Mouse (Mus musculus): Measurements from ENCODE around the gene Fkbp6. TPM values are rescaled to one million over a fixed set of nuclear protein-coding genes. Genes with fewer than 3 reads are reported as not detected.

The Fkbp6 gene
- polyA plus RNA-seq, 1 experiment = not detected

DNA sequence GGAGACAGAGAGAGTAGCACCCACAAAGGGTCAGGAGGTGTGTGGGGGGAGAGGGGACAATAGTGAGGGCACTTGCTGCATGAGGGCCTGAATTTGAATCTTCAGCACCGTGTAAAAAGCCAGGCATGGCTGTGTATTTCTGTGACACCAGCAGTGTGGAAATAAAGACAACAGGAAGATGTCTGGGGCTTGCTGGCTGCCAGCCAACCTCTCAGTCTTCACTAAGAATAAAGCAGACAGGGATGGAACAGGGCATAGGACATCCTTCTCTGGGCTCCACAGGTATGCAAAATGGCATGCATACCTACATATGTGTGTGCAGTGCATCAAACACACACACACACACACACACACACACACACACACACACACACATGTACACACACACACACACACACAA is 6.2 kb upstream of the Fkbp6 start:
- TF ChIP-seq FLI1 (IDR thresholded peaks at IDR 0.05; ENCODE audit: low read length) (no peak), GATA1 (IDR thresholded peaks at IDR 0.05; ENCODE audit: borderline replicate concordance, low read length) (no peak)
- Histone ChIP-seq H3K36me3 (replicated peaks; ENCODE audit: low read length) (no peaks in the 10 kb centered on the region), H3K9me3 (peaks cover 4% of the 10 kb centered on the region; the same call in 1 of the 2 replicates), H3K4me1 (no peaks in the 10 kb centered on the region), H3K27me3 (replicated peaks) (peaks cover 39% of the 10 kb centered on the region), H3K4me3 (replicated peaks) (no peak overlapping the region)

DNA sequence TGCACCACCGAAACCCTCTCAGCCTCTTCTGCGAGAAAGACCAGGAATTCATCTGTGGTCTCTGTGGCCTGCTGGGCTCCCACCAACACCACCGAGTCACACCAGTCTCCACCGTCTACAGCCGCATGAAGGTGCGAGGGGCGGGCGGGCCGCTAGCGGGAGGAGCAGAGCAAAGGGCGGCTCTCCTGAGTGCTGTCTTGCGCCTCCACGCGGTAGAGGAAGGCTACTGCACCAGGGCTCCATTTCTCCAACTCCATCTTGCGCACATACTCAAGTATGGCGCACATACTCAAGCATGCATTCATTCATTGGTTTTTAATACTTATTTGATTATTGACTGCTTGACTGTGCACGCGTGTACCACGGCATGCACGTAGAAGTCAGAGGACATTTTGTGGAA is 3.7 kb upstream of the Fkbp6 start:
- no peak for TF ChIP-seq GATA1 (IDR thresholded peaks at IDR 0.05; ENCODE audit: borderline replicate concordance, low read length)
- TF ChIP-seq FLI1 (IDR thresholded peaks at IDR 0.05; ENCODE audit: low read length) = no peak
- H3K4me3 ChIP-seq (replicated peaks) = no peak overlapping the region

DNA sequence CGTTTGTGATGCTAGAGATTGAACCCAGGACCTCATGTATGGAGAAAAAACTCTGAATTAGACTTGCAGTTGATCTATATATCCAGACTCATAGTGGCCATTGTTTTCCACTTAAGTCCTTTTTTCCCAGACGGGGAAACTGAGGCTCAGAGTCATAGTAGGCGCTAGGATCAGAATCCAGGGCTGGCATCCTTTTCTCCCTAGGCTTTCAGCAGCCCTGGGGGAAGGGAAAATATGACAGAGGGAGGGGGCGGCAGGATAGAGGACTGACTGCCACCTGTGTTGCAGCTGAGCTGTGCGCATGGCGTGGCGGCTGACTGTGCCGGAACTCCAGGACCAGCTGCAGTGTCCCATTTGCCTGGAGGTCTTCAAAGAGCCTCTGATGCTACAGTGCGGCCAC is 3.2 kb upstream of the Fkbp6 start, which contains the start of gene Trim50:
TSS of gene Trim50 (plus strand) at position 301 of the 400 bp plus-strand sequence.
- Histone ChIP-seq H3K4me3 (replicated peaks) (no peak within 1 kb of the TSS), H3K36me3 (replicated peaks; ENCODE audit: low read length) (no peaks in the 10 kb centered on the region), H3K9me3 (peaks cover 4% of the 10 kb centered on the region; the same call in 1 of the 2 replicates), H3K4me1 (no peaks in the 10 kb centered on the region), H3K27me3 (replicated peaks) (peaks cover 41% of the 10 kb centered on the region)
- no peak for TF ChIP-seq GATA1 (IDR thresholded peaks at IDR 0.05; ENCODE audit: borderline replicate concordance, low read length)
- TF ChIP-seq FLI1 (IDR thresholded peaks at IDR 0.05; ENCODE audit: low read length) = no peak

More for the DNA sequence above, 3.7 kb upstream of the Fkbp6 start:
- H3K9me3 ChIP-seq = peaks cover 4% of the 10 kb centered on the region; the same call in 1 of the 2 replicates
- no peaks in the 10 kb centered on the region for H3K36me3 ChIP-seq (replicated peaks; ENCODE audit: low read length)
- no peaks in the 10 kb centered on the region for H3K4me1 ChIP-seq
- H3K27me3 ChIP-seq (replicated peaks) = peaks cover 42% of the 10 kb centered on the region

DNA sequence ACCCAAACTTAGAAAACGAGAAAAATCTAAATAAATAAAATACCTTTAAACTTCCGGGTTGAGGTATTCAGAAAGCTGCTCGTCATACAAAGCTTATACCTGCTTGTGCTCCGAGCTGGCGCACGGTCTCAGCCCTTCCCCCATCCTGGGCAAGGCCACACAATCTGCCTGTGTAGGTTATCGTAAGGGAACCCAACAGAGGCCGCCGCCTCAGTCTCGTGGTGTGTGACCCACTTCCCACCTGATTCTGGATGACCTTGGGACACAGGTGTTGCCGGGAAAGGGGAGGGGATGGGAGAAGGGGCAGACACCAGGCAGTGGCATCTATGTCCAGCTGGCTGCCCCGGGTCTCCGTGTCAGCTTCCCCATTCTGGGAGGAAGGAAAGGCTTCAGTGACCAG is 1.8 kb upstream of the Fkbp6 start:
- Histone ChIP-seq H3K9me3 (peaks cover 4% of the 10 kb centered on the region; the same call in 1 of the 2 replicates), H3K27me3 (replicated peaks) (peaks cover 48% of the 10 kb centered on the region), H3K36me3 (replicated peaks; ENCODE audit: low read length) (no peaks in the 10 kb centered on the region), H3K4me3 (replicated peaks) (no peak overlapping the region), H3K4me1 (no peaks in the 10 kb centered on the region)
- TF ChIP-seq GATA1 (IDR thresholded peaks at IDR 0.05; ENCODE audit: borderline replicate concordance, low read length) (no peak), FLI1 (IDR thresholded peaks at IDR 0.05; ENCODE audit: low read length) (no peak)

DNA sequence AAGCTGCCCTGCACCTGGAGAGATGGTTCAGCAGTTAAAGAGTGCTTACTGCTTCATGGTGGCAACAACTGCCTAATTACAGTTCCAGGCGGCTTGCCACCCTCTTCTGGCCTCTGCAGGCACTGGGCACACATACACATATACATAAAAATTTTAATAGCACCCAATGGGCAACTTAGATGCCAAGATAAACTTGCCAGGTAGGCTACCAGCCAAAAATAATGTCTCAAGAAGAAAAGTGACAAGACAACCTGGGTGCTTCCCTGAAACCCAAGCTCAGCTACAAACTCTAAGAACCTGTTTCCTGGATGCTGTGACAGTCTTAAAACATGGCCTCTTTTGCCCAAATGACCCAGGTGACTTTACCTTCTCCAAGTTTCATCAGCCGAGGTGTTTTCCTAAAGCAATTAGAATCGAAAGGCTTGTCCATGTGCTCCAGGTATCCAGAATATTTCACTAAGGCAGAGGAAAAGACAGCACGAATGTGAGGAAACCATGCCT is 2.3 kb downstream of the Fkbp6 start:
- no peaks in the 10 kb centered on the region for H3K36me3 ChIP-seq (replicated peaks; ENCODE audit: low read length)
- H3K9me3 ChIP-seq = no peaks in the 10 kb centered on the region
- H3K4me3 ChIP-seq (replicated peaks) = no peak overlapping the region
- H3K27me3 ChIP-seq (replicated peaks) = peaks cover 45% of the 10 kb centered on the region
- TF ChIP-seq GATA1 (IDR thresholded peaks at IDR 0.05; ENCODE audit: borderline replicate concordance, low read length) (no peak), FLI1 (IDR thresholded peaks at IDR 0.05; ENCODE audit: low read length) (no peak)
- peaks cover 5% of the 10 kb centered on the region; the same call in 1 of the 2 replicates for H3K4me1 ChIP-seq

DNA sequence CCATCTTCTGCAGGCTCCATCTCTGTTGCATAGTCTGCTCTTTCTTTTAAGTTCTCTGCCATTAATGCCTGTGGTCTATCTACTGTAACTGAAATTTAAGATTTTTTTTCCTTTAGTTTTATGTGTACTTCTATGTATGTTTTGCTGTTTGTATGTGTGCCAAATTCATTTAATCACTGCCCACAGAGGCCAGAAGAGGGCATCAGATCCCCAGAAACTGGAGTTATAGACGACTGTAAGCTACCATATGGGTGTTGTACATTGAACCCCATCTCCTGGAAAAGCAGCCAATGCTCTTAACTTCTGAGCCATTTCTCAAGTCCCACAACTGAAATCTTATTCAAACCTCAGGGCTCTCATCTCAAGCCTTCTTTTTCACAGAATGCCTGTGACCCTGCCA is 3.4 kb downstream of the Fkbp6 start:
- no peak overlapping the region for H3K4me3 ChIP-seq (replicated peaks)
- H3K9me3 ChIP-seq = no peaks in the 10 kb centered on the region
- peaks cover 46% of the 10 kb centered on the region for H3K27me3 ChIP-seq (replicated peaks)
- H3K4me1 ChIP-seq = peaks cover 5% of the 10 kb centered on the region; the same call in 1 of the 2 replicates
- no peak for TF ChIP-seq GATA1 (IDR thresholded peaks at IDR 0.05; ENCODE audit: borderline replicate concordance, low read length)
- no peak for TF ChIP-seq FLI1 (IDR thresholded peaks at IDR 0.05; ENCODE audit: low read length)
- H3K36me3 ChIP-seq (replicated peaks; ENCODE audit: low read length) = no peaks in the 10 kb centered on the region

DNA sequence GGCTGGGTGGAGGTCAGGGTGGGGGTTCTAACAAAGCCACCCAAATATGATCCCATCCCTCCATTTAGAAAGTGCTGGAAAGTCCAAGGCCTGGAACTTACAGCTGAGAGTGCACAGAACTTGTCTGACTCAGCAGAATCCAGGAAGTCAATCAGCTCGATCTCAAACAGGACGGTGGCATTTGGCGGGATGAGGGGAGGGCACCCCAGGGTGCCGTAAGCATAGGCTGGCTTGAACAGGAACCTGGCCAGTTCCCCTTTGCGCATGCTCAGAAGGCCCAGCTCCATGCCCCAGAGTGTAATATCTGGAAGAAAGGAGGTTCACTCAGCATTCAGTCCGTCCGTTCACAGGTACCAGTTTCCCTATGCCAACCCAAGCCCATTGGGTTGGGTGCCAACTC is 3.9 kb downstream of the Fkbp6 start:
- no peak overlapping the region for H3K4me3 ChIP-seq (replicated peaks)
- H3K4me1 ChIP-seq = peaks cover 5% of the 10 kb centered on the region; the same call in 1 of the 2 replicates
- H3K36me3 ChIP-seq (replicated peaks; ENCODE audit: low read length) = no peaks in the 10 kb centered on the region
- H3K27me3 ChIP-seq (replicated peaks) = peaks cover 50% of the 10 kb centered on the region
- TF ChIP-seq FLI1 (IDR thresholded peaks at IDR 0.05; ENCODE audit: low read length) (no peak), GATA1 (IDR thresholded peaks at IDR 0.05; ENCODE audit: borderline replicate concordance, low read length) (no peak)
- H3K9me3 ChIP-seq = no peaks in the 10 kb centered on the region

DNA sequence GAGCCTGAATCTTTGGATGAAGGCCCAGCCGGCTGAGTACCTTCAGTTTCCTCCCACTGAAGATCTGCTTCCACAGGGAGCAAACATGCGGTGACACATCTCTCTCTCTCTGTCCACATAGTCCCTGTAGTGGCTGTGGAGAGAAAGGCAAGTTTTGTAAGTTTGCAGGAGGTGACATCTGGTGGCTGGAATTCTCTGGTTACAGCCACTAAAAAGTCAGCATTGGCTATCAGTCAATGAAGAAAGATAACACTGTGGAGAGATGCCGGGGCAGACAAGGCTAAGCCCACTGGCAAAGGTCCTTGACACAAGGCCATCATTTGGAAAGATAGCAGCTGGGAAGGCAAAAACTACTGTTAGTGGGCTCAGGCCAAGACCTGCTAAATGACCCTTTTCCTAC is 12.3 kb downstream of the Fkbp6 start:
- TF ChIP-seq GATA1 (IDR thresholded peaks at IDR 0.05; ENCODE audit: borderline replicate concordance, low read length) (no peak), FLI1 (IDR thresholded peaks at IDR 0.05; ENCODE audit: low read length) (no peak)
- Histone ChIP-seq H3K9me3 (no peaks in the 10 kb centered on the region), H3K36me3 (replicated peaks; ENCODE audit: low read length) (no peaks in the 10 kb centered on the region)

DNA sequence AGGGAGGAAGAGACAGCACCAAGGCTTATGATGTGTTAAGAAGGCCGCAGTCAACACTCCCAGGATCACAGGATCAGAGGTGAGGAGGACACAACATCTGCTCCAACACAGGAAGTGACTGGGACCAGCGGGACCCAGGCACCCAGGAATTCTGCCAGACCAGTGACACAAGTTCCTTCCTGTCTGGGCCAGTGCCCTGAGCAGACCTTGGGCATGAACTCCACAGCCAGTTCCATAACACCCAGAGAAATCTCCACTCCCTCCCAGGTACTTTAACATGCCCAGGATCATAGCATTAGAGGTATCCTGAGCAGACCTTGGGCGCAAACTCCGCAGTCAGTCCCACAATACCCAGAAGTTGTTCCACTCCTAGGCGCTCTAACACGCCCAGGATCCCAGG is 18.7 kb downstream of the Fkbp6 start:
- H3K4me3 ChIP-seq (replicated peaks) = no peak overlapping the region
- H3K4me1 ChIP-seq = peaks cover 35% of the 10 kb centered on the region
- TF ChIP-seq FLI1 (IDR thresholded peaks at IDR 0.05; ENCODE audit: low read length) (no peak), GATA1 (IDR thresholded peaks at IDR 0.05; ENCODE audit: borderline replicate concordance, low read length) (no peak)
- no peaks in the 10 kb centered on the region for H3K36me3 ChIP-seq (replicated peaks; ENCODE audit: low read length)
- H3K27me3 ChIP-seq (replicated peaks) = peaks cover 37% of the 10 kb centered on the region
- H3K9me3 ChIP-seq = no peaks in the 10 kb centered on the region

More for the DNA sequence above, 12.3 kb downstream of the Fkbp6 start:
- peaks cover 54% of the 10 kb centered on the region for H3K27me3 ChIP-seq (replicated peaks)
- no peak overlapping the region for H3K4me3 ChIP-seq (replicated peaks)
- no peaks in the 10 kb centered on the region for H3K4me1 ChIP-seq

DNA sequence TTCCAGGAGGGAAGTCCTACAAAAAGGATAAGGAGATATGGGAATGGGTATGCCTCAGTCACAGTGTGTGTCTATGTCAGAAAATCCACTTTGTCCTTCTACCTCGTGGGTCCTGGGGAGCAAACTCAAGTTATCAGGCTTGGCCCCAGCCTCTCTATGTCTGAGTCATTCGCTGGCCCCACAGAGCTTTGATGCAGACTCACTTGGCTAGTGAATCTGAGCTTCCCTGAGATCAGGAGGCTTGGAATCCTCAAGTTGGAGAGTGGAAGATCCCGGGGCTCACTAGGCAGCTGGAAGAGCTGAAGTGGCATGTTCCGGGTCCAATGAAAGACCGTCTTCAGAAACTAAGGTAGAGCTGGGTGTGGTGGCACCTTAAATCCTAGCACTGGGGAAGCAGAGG is 19.6 kb downstream of the Fkbp6 start:
- Histone ChIP-seq H3K27me3 (replicated peaks) (peaks cover 43% of the 10 kb centered on the region), H3K4me1 (peaks cover 39% of the 10 kb centered on the region), H3K9me3 (no peaks in the 10 kb centered on the region), H3K36me3 (replicated peaks; ENCODE audit: low read length) (no peaks in the 10 kb centered on the region), H3K4me3 (replicated peaks) (no peak overlapping the region)
- TF ChIP-seq GATA1 (IDR thresholded peaks at IDR 0.05; ENCODE audit: borderline replicate concordance, low read length) (no peak), FLI1 (IDR thresholded peaks at IDR 0.05; ENCODE audit: low read length) (no peak)
